Comparison of ENCODE assay signal across 12 mouse cellular contexts in the genomic region with DNA sequence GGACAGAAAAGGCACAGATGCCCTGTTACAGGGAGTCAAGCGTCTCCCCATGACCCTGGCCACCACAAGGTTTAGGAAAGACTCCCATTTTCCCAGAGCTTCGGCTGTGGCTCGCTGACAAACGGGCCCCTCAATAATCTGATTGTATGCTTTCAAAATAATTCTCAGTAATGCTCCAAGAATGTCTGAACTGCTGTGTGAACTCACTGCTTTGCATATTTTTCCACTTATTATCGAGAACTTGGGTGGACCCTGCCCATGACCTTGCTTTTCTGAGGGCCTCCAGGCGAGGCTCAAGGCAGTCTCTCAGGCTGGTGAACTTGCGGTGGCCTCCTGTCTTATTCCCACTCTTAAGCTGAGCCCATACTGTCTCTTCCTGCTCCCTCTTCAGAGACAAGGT.
"Had no signal": no experiment of that assay in that cellular context is flagged by ENCODE, and none has a peak within 500 bp of the region (broad histone marks: within the 10 kb centered on the region; RNA-seq: fewer than 3 reads in every experiment).

No protein-coding gene starts in this region.

- H3K4me3 ChIP-seq: layer of hippocampus, adult 2 months; limb, embryonic 10.5 days; neural tube, embryonic 13.5 days had no signal

- H3K9me3 ChIP-seq: limb, embryonic 10.5 days; neural tube, embryonic 13.5 days had no signal

- H3K9ac ChIP-seq: lung, embryonic 14.5 days; neural tube, embryonic 13.5 days had no signal

- H3K36me3 ChIP-seq: limb, embryonic 10.5 days; neural tube, embryonic 13.5 days had no signal

- ATAC-seq: midbrain, embryonic 16.5 days had no signal

- H3K27me3 ChIP-seq: neural tube, embryonic 13.5 days had no signal

- DNase-seq: kidney, postnatal 4 days; lung, embryonic 14.5 days; lung, postnatal 10 days; lung, postnatal 4 days; thymus, adult 2 months; thymus, postnatal 25 days had no signal

- H3K4me2 ChIP-seq: liver, embryonic 11.5 days; lung, embryonic 14.5 days; midbrain, embryonic 11.5 days; neural tube, embryonic 13.5 days had no signal

- H3K27ac ChIP-seq: layer of hippocampus, adult 2 months; limb, embryonic 10.5 days; neural tube, embryonic 13.5 days had no signal
